Mouse (Mus musculus) spleen, postnatal 36 days (tissue): ENCODE measurements around the gene Dpagt1.

Experiments used
- DNase-seq, 2 experiments: peaks; one replicate each; pipeline ENCODE4 v3.0.0; 2022; ENCODE audit warnings: low spot score in 2 of 2, mixed read lengths in 1 of 2

Dpagt1 gene

DNA sequence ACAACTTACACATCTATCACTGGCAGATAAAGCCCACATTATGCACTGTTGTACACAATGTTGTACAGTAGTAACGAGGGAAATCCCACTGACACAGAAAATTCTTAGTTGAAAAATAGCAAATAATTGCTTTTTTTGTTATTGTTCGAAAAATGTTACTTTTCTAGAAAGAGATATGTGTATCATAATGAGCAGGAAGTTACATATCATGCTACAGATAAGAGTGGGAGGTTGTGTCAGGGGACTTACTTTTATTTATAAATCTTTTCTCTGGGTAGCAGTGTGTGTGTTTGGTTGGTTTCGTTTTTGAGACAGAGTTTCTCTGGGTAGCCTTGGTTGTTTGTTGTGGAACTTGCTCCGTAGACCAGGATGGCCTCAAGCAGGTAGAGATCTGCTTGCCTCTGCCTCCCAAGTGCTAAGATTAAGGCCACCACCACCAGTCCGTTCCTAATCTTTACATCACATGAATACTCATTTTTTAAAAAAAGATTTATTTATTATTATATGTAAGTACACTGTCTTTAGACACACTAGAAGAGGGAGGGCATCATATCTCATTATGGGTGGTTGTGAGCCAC, 52.4 kb downstream of the Dpagt1 start:
- DNase-seq: no peak

DNA sequence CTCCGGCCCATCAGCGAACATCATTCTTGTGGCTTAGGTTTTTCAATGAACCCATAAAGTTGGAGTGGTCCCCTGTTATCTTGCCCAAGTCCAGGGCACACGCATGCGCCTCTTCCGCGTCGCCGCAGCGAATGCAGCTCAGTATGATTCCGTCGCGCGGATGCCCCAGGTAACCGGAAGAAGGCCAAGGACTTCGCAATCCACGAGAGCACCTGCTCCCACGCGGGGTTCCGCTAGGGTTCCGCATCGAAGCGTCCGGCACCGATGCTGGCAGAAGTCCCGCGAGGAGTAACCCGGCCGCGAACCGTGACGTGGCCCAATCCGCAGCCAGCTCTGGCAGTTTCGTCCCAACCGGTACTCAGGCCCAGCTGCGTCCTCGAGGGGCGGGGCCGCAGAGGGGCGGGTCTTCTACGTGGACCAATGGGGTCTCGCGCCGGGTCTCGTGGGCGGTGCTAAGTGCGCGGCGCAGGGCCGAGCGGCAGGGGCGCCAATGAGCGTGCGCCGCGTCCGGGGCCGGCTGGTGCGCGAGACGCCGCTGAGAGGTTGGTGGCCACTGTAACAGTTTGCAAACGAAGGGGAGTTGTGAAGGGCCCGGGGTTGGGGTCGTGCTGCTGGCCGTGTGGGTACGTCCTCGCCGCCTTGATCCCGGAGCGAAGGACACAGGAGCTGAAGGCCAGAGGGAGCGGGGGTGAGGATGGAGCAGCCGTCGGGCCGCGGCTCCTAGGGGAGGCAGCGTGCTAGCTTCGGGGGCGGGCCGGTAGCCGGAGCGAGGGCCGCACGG, 53.4 kb downstream of the Dpagt1 start, which contains the start of gene Hyou1:
Gene Hyou1 (plus strand): TSS at position 437 of the 781 bp plus-strand sequence.
- DNase-seq: peak; percentile 99

DNA sequence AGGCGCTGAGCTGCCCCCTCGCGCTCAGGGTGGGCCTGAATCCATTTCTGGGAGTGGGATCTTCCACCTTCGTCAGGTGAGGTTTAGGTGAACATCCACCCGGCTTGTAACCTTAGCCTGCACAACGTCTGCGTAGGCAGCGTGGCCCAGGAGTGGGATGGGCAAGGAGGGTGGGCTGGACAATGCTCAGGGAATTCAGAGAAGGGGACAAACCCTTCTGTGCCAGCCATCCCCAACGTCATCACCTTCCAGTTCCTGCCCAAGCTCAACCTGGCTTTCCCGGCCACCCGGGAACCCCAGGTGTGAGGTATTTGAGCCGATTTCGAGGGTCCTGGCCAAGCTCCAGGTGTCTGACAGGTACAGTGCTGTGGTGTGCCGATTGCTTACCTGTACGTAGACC, 54.0 kb downstream of the Dpagt1 start:
- DNase-seq: no peak
